In genomic region chr6:112842426-112842825, GRCm38 (mm10) we compare ENCODE assay signal across 11 mouse cellular contexts.
DNase-seq lines count a peak whose midpoint lies in the region; ATAC-seq and TF ChIP-seq lines count a peak whose summit lies in the region.
"Had no signal": no experiment of that assay in that cellular context is flagged by ENCODE, and none has a peak within 500 bp of the region (broad histone marks: within the 10 kb centered on the region; RNA-seq: fewer than 3 reads in every experiment).

No protein-coding gene starts in this region.

- TF ChIP-seq CTCF in intestine, postnatal 0 days (IDR thresholded peaks at IDR 0.05; ENCODE audit: low read depth), result no peak

- H3K4me2 ChIP-seq in intestine, embryonic 16.5 days (ENCODE audit: low read depth, low read length), result no peak overlapping the region
- H3K4me2 ChIP-seq in intestine, postnatal 0 days (replicated peaks; ENCODE audit: low read depth), result no peak overlapping the region
- H3K4me2 ChIP-seq: heart, embryonic 11.5 days; liver, embryonic 15.5 days had no signal

- intact Hi-C loops in gastrocnemius, postnatal 36 days (cut with DNase I), result no loop called here

- peaks cover 3% of the 10 kb centered on the region for H3K4me1 ChIP-seq in intestine, embryonic 16.5 days (ENCODE audit: control insufficient read depth, insufficient read depth, low read length)
- no peaks in the 10 kb centered on the region for H3K4me1 ChIP-seq in intestine, postnatal 0 days (replicated peaks; ENCODE audit: control insufficient read depth, insufficient read depth, low read length)
- H3K4me1 ChIP-seq: liver, embryonic 15.5 days had no signal

- H3K9me3 ChIP-seq in intestine, embryonic 16.5 days (ENCODE audit: control insufficient read depth, low read length), result no peaks in the 10 kb centered on the region
- no peaks in the 10 kb centered on the region for H3K9me3 ChIP-seq in intestine, postnatal 0 days (ENCODE audit: control insufficient read depth)
- H3K9me3 ChIP-seq: liver, embryonic 15.5 days had no signal

- 46% methylated on average over 5 of the region's 5 CpGs for WGBS in intestine, embryonic 16.5 days
- 51% methylated on average over 5 of the region's 5 CpGs for WGBS in intestine, postnatal 0 days

- no peak overlapping the region for H3K4me3 ChIP-seq in intestine, embryonic 16.5 days (ENCODE audit: low read length)
- no peak overlapping the region for H3K4me3 ChIP-seq in intestine, postnatal 0 days (ENCODE audit: low read depth, low read length)
- H3K4me3 ChIP-seq: liver, embryonic 15.5 days had no signal

- no peaks in the 10 kb centered on the region for H3K27me3 ChIP-seq in intestine, embryonic 16.5 days (replicated peaks; ENCODE audit: control insufficient read depth, insufficient read depth, low read length)
- no peaks in the 10 kb centered on the region for H3K27me3 ChIP-seq in intestine, postnatal 0 days (replicated peaks; ENCODE audit: control insufficient read depth, insufficient read depth, low read length)
- H3K27me3 ChIP-seq: liver, embryonic 15.5 days had no signal

- ATAC-seq in intestine, embryonic 16.5 days, result no peak
- no peak for ATAC-seq in intestine, postnatal 0 days

- no peaks in the 10 kb centered on the region for H3K36me3 ChIP-seq in intestine, embryonic 16.5 days (ENCODE audit: control insufficient read depth, insufficient read depth, low read length)
- no peaks in the 10 kb centered on the region for H3K36me3 ChIP-seq in intestine, postnatal 0 days (ENCODE audit: control insufficient read depth, insufficient read depth)
- H3K36me3 ChIP-seq: liver, embryonic 15.5 days had no signal

- peak; percentile 64 for DNase-seq in 3T3-L1 (ENCODE audit: low read depth, low spot score)
- DNase-seq in adipocyte (ENCODE audit: low spot score), result peak; percentile 78
- DNase-seq in kidney, postnatal 14 days, result peak; percentile 27
- DNase-seq in MN1 (ENCODE audit: low spot score), result no peak
- DNase-seq in gastrocnemius, postnatal 36 days, result no peak
- no peak for DNase-seq in heart, adult 8-10 months (ENCODE audit: low spot score)
- DNase-seq: layer of hippocampus, adult 9-11 months had no signal

- H3K9ac ChIP-seq in intestine, embryonic 16.5 days (ENCODE audit: low read depth, low read length), result no peak overlapping the region
- H3K9ac ChIP-seq in intestine, postnatal 0 days (ENCODE audit: low read depth, low read length), result no peak overlapping the region
- H3K9ac ChIP-seq: liver, embryonic 15.5 days had no signal

- H3K27ac ChIP-seq in intestine, embryonic 16.5 days (ENCODE audit: low read length), result peak overlapping the region; percentile 33; the same call in 1 of the 2 replicates
- no peak overlapping the region for H3K27ac ChIP-seq in intestine, postnatal 0 days (ENCODE audit: low read depth, low read length)
- H3K27ac ChIP-seq: liver, embryonic 15.5 days had no signal

Comparison
In these comparisons a context has a peak if more than half of its experiments do, and no peak if none do; other contexts are left out.
1. DNase-seq: peak in 3T3-L1 (single experiment), adipocyte (single experiment) and kidney, postnatal 14 days (single experiment); none in MN1 (single experiment), gastrocnemius, postnatal 36 days (0 of 2) and heart, adult 8-10 months (single experiment).